Mouse (Mus musculus): Measurements from ENCODE around the gene Stx2.

Stx2 gene

GRCm38 (mm10) chr5:129008412-129008826 is at the start of gene Stx2:
Gene Stx2, minus strand, starts transcription at chr5:129008574.
- peak; percentile 89 for DNase-seq

- no peak for DNase-seq
Measured at GRCm38 (mm10) chr5:129054675-129055284, 46.4 kb upstream of the Stx2 start.

DNA sequence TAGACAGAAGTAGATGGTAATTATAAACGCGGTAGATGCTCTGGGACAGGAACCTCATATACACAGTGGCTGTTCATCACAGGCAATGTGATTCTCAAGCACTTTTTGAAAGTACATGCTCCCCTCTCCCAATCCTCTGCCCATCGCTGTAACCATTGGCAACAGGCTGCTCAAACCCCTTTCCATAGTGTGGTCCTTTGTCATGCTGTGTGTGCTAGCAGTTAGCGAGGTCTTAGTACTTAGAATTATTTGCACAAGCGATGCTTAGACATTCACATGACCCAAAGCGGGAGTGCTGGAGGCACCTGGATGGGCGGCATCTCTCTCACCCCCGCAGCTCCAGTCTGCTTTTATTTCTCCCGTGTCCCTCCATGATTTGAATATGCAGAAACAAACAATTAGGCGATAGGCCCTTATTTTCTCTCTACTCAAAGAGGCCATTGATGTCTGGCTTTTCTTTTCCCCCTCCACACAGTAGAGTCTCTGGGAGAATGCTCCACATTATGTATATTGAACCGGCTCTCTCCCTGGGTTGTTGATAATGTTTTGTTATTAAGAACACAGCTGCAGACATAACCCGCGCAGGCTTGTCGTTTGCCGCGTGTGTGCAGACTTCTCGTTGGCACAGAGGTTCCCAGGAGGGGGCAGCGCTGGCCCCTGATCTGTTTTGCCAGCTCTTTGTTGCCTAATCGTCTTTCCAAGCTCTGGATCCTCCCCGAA is 44.4 kb upstream of the Stx2 start:
- no peak for DNase-seq

DNA sequence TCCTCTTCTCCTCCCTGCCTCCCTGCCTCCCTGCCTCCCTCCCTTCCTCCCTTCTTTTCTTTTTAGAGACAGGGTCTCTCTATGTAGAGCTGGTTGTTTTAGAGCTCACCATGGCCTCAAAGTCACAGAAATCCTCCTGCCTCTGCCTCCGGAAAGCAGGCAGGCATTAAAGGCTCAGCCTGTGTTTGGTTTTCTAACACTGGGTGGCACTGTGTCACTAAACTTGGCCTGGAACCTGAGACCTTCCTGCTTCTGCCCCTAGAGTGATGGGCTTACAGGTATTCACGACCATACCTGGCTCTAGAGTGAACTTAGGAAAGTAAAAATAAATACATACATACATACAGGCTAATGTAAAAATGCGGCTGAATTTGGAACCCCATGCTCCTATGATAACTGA is 43.5 kb upstream of the Stx2 start:
- DNase-seq = no peak

GRCm38 (mm10) chr5:129049372-129049771 is 41.0 kb upstream of the Stx2 start:
- DNase-seq = peak; percentile 69

GRCm38 (mm10) chr5:129045641-129046580 is 37.5 kb upstream of the Stx2 start:
- DNase-seq = peak; percentile 68

GRCm38 (mm10) chr5:129037739-129038138 is 29.4 kb upstream of the Stx2 start:
- DNase-seq = no peak

- DNase-seq = no peak
Measured at GRCm38 (mm10) chr5:129036678-129037077, 28.3 kb upstream of the Stx2 start.

DNA sequence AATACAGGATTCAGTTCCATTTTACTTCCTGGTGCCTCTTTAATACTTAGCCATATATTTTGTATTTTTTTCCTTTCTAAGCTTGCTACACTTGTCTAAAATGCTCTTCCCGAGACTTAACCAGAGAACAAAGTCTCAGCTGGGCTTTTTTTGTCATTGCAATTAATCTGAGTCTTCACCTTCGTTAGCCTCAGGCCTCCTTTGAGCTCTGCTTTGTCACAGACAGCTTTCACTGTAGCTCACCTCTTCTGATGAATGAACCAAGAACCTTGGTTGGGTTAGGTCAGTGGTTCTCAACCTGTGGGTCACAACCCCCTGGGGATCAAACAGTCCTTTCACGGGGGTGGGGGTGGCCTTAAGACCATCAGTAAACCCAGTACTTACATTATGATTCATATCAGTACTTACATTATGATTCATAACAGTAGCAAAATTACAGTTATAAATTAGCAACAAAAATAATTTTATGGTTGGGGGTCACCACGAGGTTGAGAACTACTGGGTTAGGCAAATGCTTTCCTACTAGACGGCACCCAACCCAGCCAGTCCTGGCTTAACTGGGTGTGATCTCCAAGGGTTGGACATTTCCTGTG is 20.9 kb upstream of the Stx2 start:
- no peak for DNase-seq

- no peak for DNase-seq
Measured at GRCm38 (mm10) chr5:129026637-129027036, 18.3 kb upstream of the Stx2 start.

- DNase-seq = no peak
Measured at GRCm38 (mm10) chr5:129026171-129026570, 17.8 kb upstream of the Stx2 start.

- no peak for DNase-seq
Measured at GRCm38 (mm10) chr5:129025725-129026124, 17.4 kb upstream of the Stx2 start.

GRCm38 (mm10) chr5:129025048-129025447 is 16.7 kb upstream of the Stx2 start:
- no peak for DNase-seq

DNA sequence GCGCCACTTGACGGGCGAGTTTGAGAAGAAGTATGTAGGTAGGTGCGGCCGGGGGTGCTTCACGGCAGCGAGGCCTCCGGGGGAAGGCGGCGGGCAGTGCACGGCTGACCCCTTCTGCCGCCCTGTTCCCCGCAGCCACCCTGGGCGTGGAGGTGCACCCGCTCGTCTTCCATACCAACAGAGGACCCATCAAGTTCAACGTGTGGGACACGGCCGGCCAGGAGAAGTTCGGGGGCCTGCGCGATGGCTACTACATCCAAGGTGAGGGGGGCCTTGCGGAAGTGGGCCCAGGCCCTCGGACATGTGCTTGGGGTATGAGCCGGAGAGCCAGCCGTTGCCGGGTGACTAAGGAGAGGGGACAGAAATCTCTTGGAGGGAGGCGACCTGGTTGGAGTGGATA is 12.4 kb upstream of the Stx2 start:
- DNase-seq = no peak

GRCm38 (mm10) chr5:129020300-129020668 is 11.9 kb upstream of the Stx2 start:
- DNase-seq = no peak

- DNase-seq = peak; percentile 97
Measured at GRCm38 (mm10) chr5:129019497-129020299, 11.3 kb upstream of the Stx2 start, which contains the start of gene Ran. Gene Ran, plus strand, starts transcription at chr5:129020069.

- no peak for DNase-seq
Measured at GRCm38 (mm10) chr5:129018782-129019489, 10.6 kb upstream of the Stx2 start.

DNA sequence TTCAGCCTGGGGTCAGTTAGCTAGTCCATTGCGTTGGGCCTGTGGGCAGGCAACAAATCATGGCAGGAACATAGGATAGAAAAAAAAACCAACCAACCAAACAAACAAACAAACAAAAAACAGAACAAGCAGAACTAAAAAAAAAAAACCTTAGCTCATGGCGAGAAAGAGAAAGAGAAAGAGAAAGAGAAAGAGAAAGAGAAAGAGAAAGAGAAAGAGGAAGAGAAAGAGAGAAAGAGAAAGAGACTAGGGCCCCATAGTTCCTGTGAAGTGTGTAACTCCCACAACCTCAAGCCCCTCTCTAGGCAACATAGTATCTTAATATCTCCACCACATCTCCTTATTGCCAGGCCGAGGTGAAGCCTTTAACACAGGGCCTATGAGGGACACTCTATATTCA is 8.0 kb upstream of the Stx2 start:
- no peak for DNase-seq

GRCm38 (mm10) chr5:129015540-129015939 is 7.2 kb upstream of the Stx2 start:
- no peak for DNase-seq

DNA sequence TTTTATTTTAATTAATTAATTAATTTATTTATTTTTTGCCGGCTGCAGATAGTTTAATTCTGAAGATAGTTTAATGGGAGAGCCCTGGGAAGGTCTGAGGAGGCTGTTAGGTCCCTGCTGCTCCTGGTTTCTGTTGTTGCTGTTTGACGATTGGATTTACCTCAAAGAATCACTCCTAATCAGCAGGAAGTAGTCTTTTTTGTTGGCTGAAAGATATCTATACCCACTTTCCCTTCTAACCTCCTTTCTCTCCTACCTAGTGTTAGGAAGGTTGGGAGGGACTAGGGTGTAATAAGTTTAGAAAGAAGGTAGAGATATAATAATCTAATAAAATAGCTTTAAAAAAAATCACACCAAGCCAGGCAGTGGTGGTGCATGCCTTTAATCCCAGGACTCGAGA is 6.6 kb upstream of the Stx2 start:
- no peak for DNase-seq

GRCm38 (mm10) chr5:129010937-129011336 is 2.6 kb upstream of the Stx2 start:
- no peak for DNase-seq

- no peak for DNase-seq
Measured at GRCm38 (mm10) chr5:129009577-129009976, 1.2 kb upstream of the Stx2 start.
